Comparison of ENCODE assay signal across 9 mouse cellular contexts in the genomic region with DNA sequence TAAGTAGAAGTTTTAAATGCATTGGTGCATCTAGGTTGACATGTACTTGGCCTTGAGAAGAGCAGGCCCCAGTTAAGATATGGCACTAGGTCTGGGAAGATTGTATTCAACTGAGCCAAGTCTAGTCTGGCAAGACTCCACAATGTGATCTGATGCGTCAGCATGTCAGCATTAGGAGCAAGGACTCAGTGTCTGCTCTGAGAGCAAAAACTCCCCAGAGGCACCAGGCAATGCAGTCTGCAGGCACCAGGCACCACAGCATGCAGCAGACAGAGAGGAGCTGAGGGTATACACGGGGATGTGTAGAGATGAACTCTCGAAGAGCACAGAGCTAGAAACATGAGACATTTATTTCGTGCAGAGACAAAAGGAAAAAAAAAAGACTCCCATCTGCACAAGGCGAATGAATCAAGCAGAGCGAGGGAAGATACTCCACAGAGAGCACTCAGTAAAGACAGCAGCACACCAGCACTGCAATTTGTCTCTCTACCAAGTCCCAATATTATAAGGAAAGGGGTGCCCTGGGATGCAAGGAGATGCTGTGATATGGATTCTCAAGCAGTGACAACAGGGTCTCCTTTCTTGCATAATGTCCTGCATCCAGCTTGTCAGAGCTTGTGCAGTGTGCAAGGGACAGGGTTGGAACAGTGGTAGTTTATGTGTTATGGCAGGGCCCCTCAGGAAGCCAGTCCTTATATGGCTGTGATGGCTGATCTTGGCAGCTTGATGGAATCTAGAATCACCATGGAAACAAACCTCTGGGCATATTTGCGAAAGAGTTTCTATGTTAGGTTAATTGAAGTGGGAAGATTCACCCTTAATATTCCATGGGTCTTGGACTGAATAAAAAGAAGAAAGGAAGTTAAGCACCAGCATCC. TPM values are rescaled to one million over a fixed set of nuclear protein-coding genes. Genes with fewer than 3 reads are reported as not detected.
DNase-seq lines count a peak whose midpoint lies in the region; ATAC-seq and TF ChIP-seq lines count a peak whose summit lies in the region.
"Had no signal": no experiment of that assay in that cellular context is flagged by ENCODE, and none has a peak within 500 bp of the region (broad histone marks: within the 10 kb centered on the region; RNA-seq: fewer than 3 reads in every experiment).

No protein-coding gene starts in this region.

- no peaks in the 10 kb centered on the region for H3K4me1 ChIP-seq in kidney, adult 2 months (ENCODE audit: control insufficient read depth, insufficient read depth, low read length)
- no peaks in the 10 kb centered on the region for H3K4me1 ChIP-seq in kidney, embryonic 14.5 days (ENCODE audit: control insufficient read depth, insufficient read depth, low read length)
- H3K4me1 ChIP-seq: midbrain, embryonic 12.5 days had no signal

- no peak overlapping the region for H3K9ac ChIP-seq in kidney, embryonic 14.5 days (ENCODE audit: low read depth, low read length)
- H3K9ac ChIP-seq: midbrain, embryonic 12.5 days had no signal

- no peak for TF ChIP-seq CTCF in kidney, adult 2 months (conservative IDR thresholded peaks at IDR 0.05; ENCODE audit: insufficient read depth, insufficient read length, low read depth, low read length)

- no peak for ATAC-seq in kidney, embryonic 14.5 days (ENCODE audit: low FRiP score, low TSS enrichment)
- ATAC-seq in erythroid progenitor cell, adult 5-6 weeks (replicated peaks; ENCODE audit: low FRiP score, poor library complexity, severe bottlenecking), result no peak

- H3K27me3 ChIP-seq in kidney, adult 2 months (replicated peaks; ENCODE audit: control insufficient read depth, insufficient read depth, low read length), result no peaks in the 10 kb centered on the region
- no peaks in the 10 kb centered on the region for H3K27me3 ChIP-seq in kidney, embryonic 14.5 days (ENCODE audit: control insufficient read depth, insufficient read depth, low read length)
- H3K27me3 ChIP-seq: midbrain, embryonic 12.5 days had no signal

- H3K27ac ChIP-seq in kidney, adult 2 months (ENCODE audit: insufficient read depth, low read depth, low read length), result no peak overlapping the region
- no peak overlapping the region for H3K27ac ChIP-seq in kidney, embryonic 14.5 days (ENCODE audit: low read depth, low read length)
- H3K27ac ChIP-seq: midbrain, embryonic 12.5 days had no signal

- peak; percentile 51 for DNase-seq in kidney, adult 2 months
- DNase-seq in adipocyte (ENCODE audit: low spot score), result peak; percentile 69
- peak; percentile 47 for DNase-seq in adrenal gland, postnatal 25 days
- DNase-seq in kidney, adult 9 months, result peak; percentile 32
- no peak for DNase-seq in thymus, postnatal 36 days
- DNase-seq: thymus, postnatal 4 days had no signal

- TF ChIP-seq POLR2A in kidney, adult 2 months (IDR thresholded peaks at IDR 0.05; ENCODE audit: low read depth, low read length), result no peak

- 62% methylated on average over 7 of the region's 7 CpGs for WGBS in kidney, adult 2 months
- WGBS in kidney, embryonic 14.5 days, result 65% methylated on average over 7 of the region's 7 CpGs

- H3K4me2 ChIP-seq in kidney, embryonic 14.5 days (replicated peaks; ENCODE audit: low read depth, low read length), result no peak overlapping the region
- H3K4me2 ChIP-seq: midbrain, embryonic 12.5 days had no signal

- H3K9me3 ChIP-seq in kidney, embryonic 14.5 days (ENCODE audit: control insufficient read depth, low read length), result no peaks in the 10 kb centered on the region
- H3K9me3 ChIP-seq: midbrain, embryonic 12.5 days had no signal

- no peaks in the 10 kb centered on the region for H3K36me3 ChIP-seq in kidney, adult 2 months (ENCODE audit: control insufficient read depth, insufficient read depth, low read length)
- H3K36me3 ChIP-seq in kidney, embryonic 14.5 days (ENCODE audit: control insufficient read depth, insufficient read depth, low read length), result no peaks in the 10 kb centered on the region
- H3K36me3 ChIP-seq: midbrain, embryonic 12.5 days had no signal

- H3K4me3 ChIP-seq in kidney, adult 2 months (ENCODE audit: insufficient read depth, low read depth, low read length), result no peak overlapping the region
- no peak overlapping the region for H3K4me3 ChIP-seq in kidney, embryonic 14.5 days (ENCODE audit: low read length)
- H3K4me3 ChIP-seq: midbrain, embryonic 12.5 days had no signal

RNA-seq across cellular contexts. Expression of gene Tbl1x, which starts 22.7 kb away (rescaled TPM):
- 15.2 and 17.1 TPM in 2 replicates for polyA plus RNA-seq in kidney, adult 2 months (2012; rRNA removed)
- polyA plus RNA-seq in kidney, embryonic 14.5 days (2014; fragmentation: Nextera tagmentation; extraction: Ambion mirVana), result 67.1 and 98.9 TPM in 2 replicates
- 73.2 and 81.4 TPM in 2 replicates for total RNA-seq in adrenal gland, postnatal 25 days (2021)
- total RNA-seq in erythroid progenitor cell, adult 5-6 weeks (2015; ENCODE audit: low replicate concordance), result 17.2 and 20.2 TPM in 2 replicates
- total RNA-seq in erythroid progenitor cell, adult 5-6 weeks (2017; ENCODE audit: low replicate concordance), result 8.3 and 9.4 TPM in 2 replicates

Comparison
In these comparisons a context has a peak if more than half of its experiments do, and no peak if none do; other contexts are left out.
1. DNase-seq: peak in kidney, adult 2 months (single experiment), adipocyte (single experiment), adrenal gland, postnatal 25 days (single experiment) and kidney, adult 9 months (single experiment); none in thymus, postnatal 36 days (0 of 2).